In the genomic region with DNA sequence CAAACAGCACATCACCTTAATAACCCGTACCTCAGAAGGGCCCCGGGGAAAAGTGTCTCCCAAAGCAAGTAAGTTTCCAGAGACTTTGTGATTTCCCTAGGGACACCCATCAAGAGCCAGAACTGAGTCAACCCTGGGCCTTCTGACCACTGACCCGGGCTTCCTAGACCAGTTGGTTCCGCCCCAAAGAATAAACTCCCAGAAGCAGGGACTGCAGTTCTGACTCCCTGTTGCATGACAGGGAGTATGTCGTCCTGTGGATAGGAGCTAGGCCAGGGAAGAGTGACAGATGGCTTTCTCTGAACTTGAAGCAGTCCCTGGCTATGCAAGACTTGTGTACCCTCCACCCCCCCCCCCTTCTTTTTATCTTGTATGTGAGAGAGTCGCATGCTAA, we compare ENCODE assay signal across 31 mouse cellular contexts. TPM values are rescaled to one million over a fixed set of nuclear protein-coding genes. Genes with fewer than 3 reads are reported as not detected.
DNase-seq lines count a peak whose midpoint lies in the region; ATAC-seq and TF ChIP-seq lines count a peak whose summit lies in the region.
"Had no signal": no experiment of that assay in that cellular context is flagged by ENCODE, and none has a peak within 500 bp of the region (broad histone marks: within the 10 kb centered on the region; RNA-seq: fewer than 3 reads in every experiment).

No protein-coding gene starts in this region.

- H3K27ac ChIP-seq in heart, embryonic 16.5 days (ENCODE audit: low read length), result no peak overlapping the region
- H3K27ac ChIP-seq in heart, embryonic 12.5 days (ENCODE audit: poor library complexity, severe bottlenecking), result no peak overlapping the region
- peak overlapping the region; percentile 78; the same call in 1 of the 2 replicates for H3K27ac ChIP-seq in layer of hippocampus, adult 2 months
- no peak overlapping the region for H3K27ac ChIP-seq in CH12.LX (ENCODE audit: insufficient read depth, low read depth)
- no peak overlapping the region for H3K27ac ChIP-seq in liver, embryonic 12.5 days
- H3K27ac ChIP-seq: embryonic facial prominence, embryonic 10.5 days; embryonic facial prominence, embryonic 15.5 days; forebrain, embryonic 12.5 days; hindbrain, embryonic 13.5 days; limb, embryonic 13.5 days; macrophage; neural tube, embryonic 12.5 days had no signal

- no peak for DNase-seq in layer of hippocampus, adult 2 months (ENCODE audit: low spot score in 2 of 2)
- DNase-seq in layer of hippocampus, adult 8-10 months (ENCODE audit: low spot score in 2 of 2), result no peak
- no peak for DNase-seq in CH12.LX (ENCODE audit: extremely low read depth)
- DNase-seq: adrenal gland, postnatal 10 days; B cell, adult 2 months; cerebellum, adult 8-10 months; cerebellum, postnatal 25 days; gastrocnemius, postnatal 10 days; heart, postnatal 4 days; kidney, adult 11 months; kidney, postnatal 14 days; liver, postnatal 0 days; lung, postnatal 10 days; right cerebral cortex, postnatal 4 days; thymus, postnatal 4 days had no signal

- H3K4me1 ChIP-seq in heart, embryonic 16.5 days (ENCODE audit: control insufficient read depth, insufficient read depth, low read length), result peaks cover 17% of the 10 kb centered on the region
- H3K4me1 ChIP-seq in heart, embryonic 12.5 days (replicated peaks), result peaks cover 16% of the 10 kb centered on the region
- peaks cover 0 to 6% of the 10 kb centered on the region in 2 experiments; a peak in 1 of 4 replicates for H3K4me1 ChIP-seq in CH12.LX (ENCODE audit: control insufficient read depth in 1 of 2, insufficient read depth in 2 of 2)
- H3K4me1 ChIP-seq in liver, embryonic 12.5 days, result peaks cover 10% of the 10 kb centered on the region
- H3K4me1 ChIP-seq: limb, embryonic 13.5 days; neural tube, embryonic 12.5 days had no signal

- dilution Hi-C loops in CH12.LX (cut with MboI; ENCODE audit: extremely low pct_ligation_motif_present, extremely low pct_unique_long_range_greater_than_20kb, low sequenced_read_pairs), result no loop called here

- WGBS in heart, embryonic 16.5 days, result 78% methylated on average over 6 of the region's 6 CpGs
- WGBS in heart, embryonic 12.5 days, result 79% methylated on average over 6 of the region's 6 CpGs
- 79% methylated on average over 6 of the region's 6 CpGs for WGBS in liver, embryonic 12.5 days (ENCODE audit: insufficient replicate concordance)

- TF ChIP-seq POLR2A in CH12.LX (IDR thresholded peaks at IDR 0.05; ENCODE audit: low read depth, low read length) (no peak), myocyte (IDR thresholded peaks at IDR 0.05; ENCODE audit: insufficient read length, low read depth) (no peak)

- H3K9me3 ChIP-seq in heart, embryonic 16.5 days (replicated peaks; ENCODE audit: control insufficient read depth, low read length), result no peaks in the 10 kb centered on the region
- H3K9me3 ChIP-seq in heart, embryonic 12.5 days (replicated peaks), result no peaks in the 10 kb centered on the region
- no peaks in the 10 kb centered on the region for H3K9me3 ChIP-seq in CH12.LX (replicated peaks; ENCODE audit: low read length)
- no peaks in the 10 kb centered on the region for H3K9me3 ChIP-seq in liver, embryonic 12.5 days (replicated peaks)
- H3K9me3 ChIP-seq: embryonic facial prominence, embryonic 10.5 days; embryonic facial prominence, embryonic 15.5 days; forebrain, embryonic 12.5 days; heart, embryonic 15.5 days; hindbrain, embryonic 13.5 days; limb, embryonic 13.5 days; neural tube, embryonic 12.5 days had no signal

- H3K4me2 ChIP-seq in heart, embryonic 16.5 days (ENCODE audit: low read depth, low read length), result no peak overlapping the region
- H3K4me2 ChIP-seq in heart, embryonic 12.5 days, result no peak overlapping the region; the same call in 1 of the 2 replicates
- H3K4me2 ChIP-seq in CH12.LX (ENCODE audit: insufficient read depth, low read depth, poor library complexity, severe bottlenecking) (no peak overlapping the region), myocyte (ENCODE audit: low read depth) (peak overlapping the region; percentile 83)
- no peak overlapping the region for H3K4me2 ChIP-seq in liver, embryonic 12.5 days
- H3K4me2 ChIP-seq: embryonic facial prominence, embryonic 15.5 days; limb, embryonic 13.5 days; liver, embryonic 11.5 days had no signal

- in situ Hi-C loops in CH12.LX (cut with MboI; ENCODE audit: low pct_ligation_motif_present, low pct_unique_long_range_greater_than_20kb, low sequenced_read_pairs), result no loop called here

- no peak for TF ChIP-seq RAD21 in CH12.LX (IDR thresholded peaks at IDR 0.05; ENCODE audit: low read depth, low read length)

- H3K79me2 ChIP-seq in CH12.LX (replicated peaks; ENCODE audit: control insufficient read depth, extremely low read depth, insufficient read depth, poor library complexity, severe bottlenecking) (no peaks in the 10 kb centered on the region), myocyte (ENCODE audit: control insufficient read depth, insufficient read depth) (no peaks in the 10 kb centered on the region)

- H3K4me3 ChIP-seq in heart, embryonic 16.5 days (ENCODE audit: low read length), result no peak overlapping the region
- H3K4me3 ChIP-seq in heart, embryonic 12.5 days, result no peak overlapping the region
- H3K4me3 ChIP-seq in layer of hippocampus, adult 2 months, result no peak overlapping the region
- H3K4me3 ChIP-seq in CH12.LX (replicated peaks in 1 of 3; ENCODE audit: low read depth in 2 of 3, low read length in 2 of 3, poor library complexity in 1 of 3) (no peak overlapping the region), myocyte (no peak overlapping the region)
- no peak overlapping the region for H3K4me3 ChIP-seq in liver, embryonic 12.5 days
- H3K4me3 ChIP-seq: embryonic facial prominence, embryonic 10.5 days; embryonic facial prominence, embryonic 15.5 days; forebrain, embryonic 12.5 days; hindbrain, embryonic 13.5 days; limb, embryonic 13.5 days; neural tube, embryonic 12.5 days had no signal

- no peak for ATAC-seq in heart, embryonic 16.5 days (replicated peaks; ENCODE audit: extremely low read depth, insufficient read depth, low FRiP score)
- ATAC-seq in heart, embryonic 12.5 days (ENCODE audit: insufficient number of reproducible peaks, low FRiP score), result no peak
- ATAC-seq in liver, embryonic 12.5 days, result no peak
- ATAC-seq: inflammation-experienced regulatory T-cells, adult 6 months; liver, postnatal 0 days had no signal

- H3K9ac ChIP-seq in heart, embryonic 16.5 days (ENCODE audit: low read length), result peak overlapping the region; percentile 26; the same call in 1 of the 2 replicates
- no peak overlapping the region for H3K9ac ChIP-seq in heart, embryonic 12.5 days
- no peak overlapping the region for H3K9ac ChIP-seq in CH12.LX (ENCODE audit: insufficient read depth, low read depth)
- H3K9ac ChIP-seq in liver, embryonic 12.5 days, result no peak overlapping the region
- H3K9ac ChIP-seq: embryonic facial prominence, embryonic 15.5 days; forebrain, embryonic 12.5 days; forebrain, postnatal 0 days; heart, embryonic 15.5 days; hindbrain, embryonic 13.5 days; limb, embryonic 13.5 days; liver, postnatal 0 days; neural tube, embryonic 12.5 days had no signal

- no peaks in the 10 kb centered on the region for H3K36me3 ChIP-seq in heart, embryonic 16.5 days (ENCODE audit: control insufficient read depth, insufficient read depth)
- no peaks in the 10 kb centered on the region for H3K36me3 ChIP-seq in heart, embryonic 12.5 days
- H3K36me3 ChIP-seq in CH12.LX (replicated peaks in 1 of 2; ENCODE audit: control insufficient read depth in 1 of 2, insufficient read depth in 1 of 2, low read length in 1 of 2) (no peaks in the 10 kb centered on the region), myocyte (ENCODE audit: control insufficient read depth, insufficient read depth) (no peaks in the 10 kb centered on the region)
- H3K36me3 ChIP-seq in liver, embryonic 12.5 days, result no peaks in the 10 kb centered on the region
- H3K36me3 ChIP-seq: embryonic facial prominence, embryonic 10.5 days; embryonic facial prominence, embryonic 15.5 days; forebrain, embryonic 12.5 days; heart, embryonic 15.5 days; hindbrain, embryonic 13.5 days; limb, embryonic 13.5 days; neural tube, embryonic 12.5 days had no signal

- no peak overlapping the region for H3ac ChIP-seq in myocyte (ENCODE audit: control insufficient read depth, insufficient read length)

- no peak for TF ChIP-seq CTCF in layer of hippocampus, adult 2 months (conservative IDR thresholded peaks at IDR 0.05)
- TF ChIP-seq CTCF in CH12.LX (conservative IDR thresholded peaks at IDR 0.05 in 1 of 2, IDR thresholded peaks at IDR 0.05 in 1 of 2; ENCODE audit: low read depth in 2 of 2, low read length in 2 of 2), result no peak

- TF ChIP-seq EP300 in CH12.LX (IDR thresholded peaks at IDR 0.05; ENCODE audit: low read length), result no peak

- H3K27me3 ChIP-seq in heart, embryonic 16.5 days (ENCODE audit: control insufficient read depth, insufficient read depth, low read length), result no peaks in the 10 kb centered on the region
- no peaks in the 10 kb centered on the region for H3K27me3 ChIP-seq in heart, embryonic 12.5 days (replicated peaks)
- H3K27me3 ChIP-seq in CH12.LX (replicated peaks) (peaks cover 7% of the 10 kb centered on the region), myocyte (ENCODE audit: control insufficient read depth, insufficient read depth, insufficient read length) (no peaks in the 10 kb centered on the region)
- peaks cover 20% of the 10 kb centered on the region; the same call in 1 of the 2 replicates for H3K27me3 ChIP-seq in liver, embryonic 12.5 days (replicated peaks)
- H3K27me3 ChIP-seq: embryonic facial prominence, embryonic 15.5 days; forebrain, embryonic 12.5 days; heart, embryonic 15.5 days; hindbrain, embryonic 13.5 days; limb, embryonic 13.5 days; neural tube, embryonic 12.5 days had no signal

RNA-seq across cellular contexts. Expression of a gene that starts 21.7 kb away (rescaled TPM):
- 14.5 and 14.7 TPM in 2 replicates for polyA plus RNA-seq in heart, embryonic 16.5 days (2015; fragmentation: Nextera tagmentation; extraction: Ambion mirVana)
- polyA plus RNA-seq in heart, embryonic 12.5 days (2016; fragmentation: Nextera tagmentation; extraction: Ambion mirVana), result 10.0 TPM in 2 replicates
- 1 to 10 TPM; 3.8 to 5.4 TPM for total RNA-seq in layer of hippocampus, adult 2 months (2021)
- total RNA-seq in layer of hippocampus, adult 8-10 months (2022), result 1 to 10 TPM; 4.4 to 5.4 (median 4.9) TPM
- total RNA-seq in CH12.LX (2012; rRNA removed) (not detected in 2 replicates), CH12.LX (2014; rRNA removed) (0.09 TPM in 1 of 2 replicates, not detected in the other)
- polyA plus RNA-seq in CH12.LX (2012; ENCODE audit: insufficient read length, low read depth) (not detected in 2 replicates), myocyte (2012; fragmentation: generic; extraction: Trizol) (2.5 TPM)
- 14.6 and 15.2 TPM in 2 replicates for polyA plus RNA-seq in liver, embryonic 12.5 days (2016; fragmentation: Nextera tagmentation; extraction: Ambion mirVana)

RNA-seq across cellular contexts. Expression of a gene that starts 58.1 kb away (rescaled TPM):
- 291 and 311 TPM in 2 replicates for polyA plus RNA-seq in heart, embryonic 16.5 days (2015; fragmentation: Nextera tagmentation; extraction: Ambion mirVana)
- 349 and 357 TPM in 2 replicates for polyA plus RNA-seq in heart, embryonic 12.5 days (2016; fragmentation: Nextera tagmentation; extraction: Ambion mirVana)
- total RNA-seq in layer of hippocampus, adult 2 months (2021), result 100 to 1,000 TPM; 116 to 132 TPM
- 100 to 1,000 TPM; 110 to 136 (median 121) TPM for total RNA-seq in layer of hippocampus, adult 8-10 months (2022)
- total RNA-seq in CH12.LX (2012; rRNA removed) (268 and 366 TPM in 2 replicates), CH12.LX (2014; rRNA removed) (442 and 482 TPM in 2 replicates)
- polyA plus RNA-seq in CH12.LX (2012; ENCODE audit: insufficient read length, low read depth) (383 and 398 TPM in 2 replicates), myocyte (2012; fragmentation: generic; extraction: Trizol) (72.0 TPM)
- 389 and 394 TPM in 2 replicates for polyA plus RNA-seq in liver, embryonic 12.5 days (2016; fragmentation: Nextera tagmentation; extraction: Ambion mirVana)

RNA-seq across cellular contexts. Expression of a gene that starts 58.3 kb away (rescaled TPM):
- 0.25 TPM in 1 of 2 replicates, not detected in the other for polyA plus RNA-seq in heart, embryonic 16.5 days (2015; fragmentation: Nextera tagmentation; extraction: Ambion mirVana)
- 0.06 and 0.15 TPM in 2 replicates for polyA plus RNA-seq in heart, embryonic 12.5 days (2016; fragmentation: Nextera tagmentation; extraction: Ambion mirVana)
- under 1 TPM; 0.15 to 0.28 TPM for total RNA-seq in layer of hippocampus, adult 2 months (2021)
- total RNA-seq in layer of hippocampus, adult 8-10 months (2022), result under 1 TPM; 0.21 to 0.43 (median 0.30) TPM
- 0.13 TPM in 1 of 2 replicates, not detected in the other for total RNA-seq in CH12.LX (2012; rRNA removed)
- not detected in 2 replicates for total RNA-seq in CH12.LX (2014; rRNA removed)
- not detected in 2 replicates for polyA plus RNA-seq in CH12.LX (2012; ENCODE audit: insufficient read length, low read depth)
- 0.01 TPM for polyA plus RNA-seq in myocyte (2012; fragmentation: generic; extraction: Trizol)
- polyA plus RNA-seq in liver, embryonic 12.5 days (2016; fragmentation: Nextera tagmentation; extraction: Ambion mirVana), result not detected in 2 replicates
- total RNA-seq: adrenal gland, postnatal 10 days; gastrocnemius, postnatal 10 days; heart, postnatal 4 days had no signal
- polyA plus RNA-seq: inflammation-experienced regulatory T-cells, adult 6 months; liver, embryonic 11.5 days; liver, postnatal 0 days; macrophage; neural tube, embryonic 12.5 days; spleen, adult 2 months had no signal
